Mouse (Mus musculus): ENCODE data around the gene Megf11. TPM values are rescaled to one million over a fixed set of nuclear protein-coding genes. Genes with fewer than 3 reads are reported as not detected.

Megf11 gene
- polyA plus RNA-seq, 1 experiment from 2014 or later: 0.70 TPM

- WGBS (ENCODE audit: insufficient replicate concordance): 66% methylated on average over 8 of the region's 8 CpGs
Measured at GRCm38 (mm10) chr9:64504921-64505320, 119.5 kb downstream of the Megf11 start.

DNA sequence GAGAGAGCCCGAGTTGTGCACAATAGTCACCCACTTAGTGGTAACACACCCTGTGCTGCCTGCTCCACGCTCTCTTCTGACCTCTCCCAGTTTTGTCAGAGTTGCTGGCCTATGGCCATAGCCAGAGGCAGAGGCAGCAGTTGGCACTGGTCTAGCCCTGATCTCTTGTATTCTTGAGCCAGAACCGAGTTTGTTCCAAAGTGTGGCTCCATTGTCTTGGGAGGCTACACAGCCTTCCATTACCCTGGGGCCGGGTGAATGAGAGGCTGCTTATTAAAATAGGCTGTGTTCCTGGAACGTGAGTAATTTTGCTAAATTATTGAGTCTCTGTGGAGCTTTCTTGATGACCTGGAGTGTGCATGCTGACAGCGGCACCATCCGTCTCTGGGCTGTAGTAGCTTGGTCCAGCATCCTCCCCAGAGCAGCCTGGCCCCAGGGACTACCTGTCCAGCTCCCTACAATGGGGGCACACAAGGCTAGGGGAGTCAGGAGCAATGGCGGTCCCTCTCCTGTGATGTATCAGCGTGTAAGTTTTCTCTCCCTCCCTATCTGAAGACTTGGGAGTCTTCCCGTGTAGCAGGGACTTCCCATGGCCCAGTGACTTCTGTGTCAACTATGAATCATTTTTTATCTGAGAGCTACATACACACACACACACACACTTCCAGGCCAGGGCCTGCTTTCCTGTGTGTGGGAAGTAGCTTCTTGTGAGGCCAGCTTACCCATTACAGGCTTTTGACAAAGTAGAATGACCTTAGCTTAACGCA, 121.2 kb downstream of the Megf11 start:
- no peaks in the 10 kb centered on the region for H3K4me1 ChIP-seq (ENCODE audit: control insufficient read depth, insufficient read depth, low read length)
- no peak overlapping the region for H3K27ac ChIP-seq (ENCODE audit: low read depth, low read length)
- H3K9me3 ChIP-seq (replicated peaks; ENCODE audit: control insufficient read depth, low read length): no peaks in the 10 kb centered on the region
- H3K27me3 ChIP-seq (ENCODE audit: control insufficient read depth, insufficient read depth, low read length): 0 out of 2 replicates have a peak, but pooled peaks cover 2% of the 10 kb centered on the region
- H3K9ac ChIP-seq (ENCODE audit: low read depth, low read length): no peak overlapping the region
- no peaks in the 10 kb centered on the region for H3K36me3 ChIP-seq (ENCODE audit: control insufficient read depth, insufficient read depth, low read length)
- H3K4me3 ChIP-seq (ENCODE audit: low read depth, low read length): no peak overlapping the region
- WGBS (ENCODE audit: insufficient replicate concordance): 71% methylated on average over 11 of the region's 11 CpGs
- H3K4me2 ChIP-seq: no peak overlapping the region
- ATAC-seq (replicated peaks; ENCODE audit: insufficient number of reproducible peaks, low FRiP score, low TSS enrichment): no peak

More at GRCm38 (mm10) chr9:64504921-64505320, 119.5 kb downstream of the Megf11 start:
- H3K4me1 ChIP-seq (ENCODE audit: control insufficient read depth, insufficient read depth, low read length): no peaks in the 10 kb centered on the region
- H3K4me3 ChIP-seq (ENCODE audit: low read depth, low read length): no peak overlapping the region
- H3K27me3 ChIP-seq (ENCODE audit: control insufficient read depth, insufficient read depth, low read length): 0 out of 2 replicates have a peak, but pooled peaks cover 2% of the 10 kb centered on the region
- H3K4me2 ChIP-seq: no peak overlapping the region
- no peak for ATAC-seq (replicated peaks; ENCODE audit: insufficient number of reproducible peaks, low FRiP score, low TSS enrichment)
- H3K27ac ChIP-seq (ENCODE audit: low read depth, low read length): no peak overlapping the region
- H3K9ac ChIP-seq (ENCODE audit: low read depth, low read length): no peak overlapping the region
- no peaks in the 10 kb centered on the region for H3K9me3 ChIP-seq (replicated peaks; ENCODE audit: control insufficient read depth, low read length)
- no peaks in the 10 kb centered on the region for H3K36me3 ChIP-seq (ENCODE audit: control insufficient read depth, insufficient read depth, low read length)

DNA sequence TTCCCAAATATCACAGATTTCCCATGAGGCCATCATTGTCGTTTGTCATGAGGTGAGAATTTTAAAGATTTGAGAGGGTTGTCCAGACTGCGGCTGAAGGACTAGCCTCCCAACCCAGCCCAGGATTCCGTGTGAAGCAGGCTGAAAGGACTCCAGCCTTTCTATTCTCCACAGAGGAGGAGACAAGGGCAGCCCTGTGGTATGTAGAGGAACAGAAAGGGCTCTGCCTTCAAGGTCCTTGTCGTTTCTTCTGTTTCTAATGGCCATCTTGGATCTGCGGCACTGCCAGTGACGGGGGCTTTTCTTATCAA, 121.7 kb downstream of the Megf11 start:
- no peak overlapping the region for H3K4me2 ChIP-seq
- H3K4me3 ChIP-seq (ENCODE audit: low read depth, low read length): no peak overlapping the region
- no peaks in the 10 kb centered on the region for H3K4me1 ChIP-seq (ENCODE audit: control insufficient read depth, insufficient read depth, low read length)
- H3K9me3 ChIP-seq (replicated peaks; ENCODE audit: control insufficient read depth, low read length): no peaks in the 10 kb centered on the region
- H3K27me3 ChIP-seq (ENCODE audit: control insufficient read depth, insufficient read depth, low read length): peaks cover 5% of the 10 kb centered on the region; the same call in 1 of the 2 replicates
- H3K9ac ChIP-seq (ENCODE audit: low read depth, low read length): no peak overlapping the region
- 46% methylated on average over 6 of the region's 6 CpGs for WGBS (ENCODE audit: insufficient replicate concordance)
- no peaks in the 10 kb centered on the region for H3K36me3 ChIP-seq (ENCODE audit: control insufficient read depth, insufficient read depth, low read length)
- no peak for ATAC-seq (replicated peaks; ENCODE audit: insufficient number of reproducible peaks, low FRiP score, low TSS enrichment)
- H3K27ac ChIP-seq (ENCODE audit: low read depth, low read length): no peak overlapping the region

- Histone ChIP-seq H3K4me2 (no peak overlapping the region), H3K36me3 (ENCODE audit: control insufficient read depth, insufficient read depth, low read length) (no peaks in the 10 kb centered on the region), H3K9ac (ENCODE audit: low read depth, low read length) (no peak overlapping the region), H3K27me3 (ENCODE audit: control insufficient read depth, insufficient read depth, low read length) (peaks cover 3% of the 10 kb centered on the region; the same call in 1 of the 2 replicates), H3K4me1 (ENCODE audit: control insufficient read depth, insufficient read depth, low read length) (no peaks in the 10 kb centered on the region), H3K9me3 (replicated peaks; ENCODE audit: control insufficient read depth, low read length) (no peaks in the 10 kb centered on the region), H3K4me3 (ENCODE audit: low read depth, low read length) (no peak overlapping the region), H3K27ac (ENCODE audit: low read depth, low read length) (no peak overlapping the region)
- WGBS (ENCODE audit: insufficient replicate concordance): 56% methylated on average over 7 of the region's 7 CpGs
- no peak for ATAC-seq (replicated peaks; ENCODE audit: insufficient number of reproducible peaks, low FRiP score, low TSS enrichment)
Measured at GRCm38 (mm10) chr9:64507995-64508394, 122.6 kb downstream of the Megf11 start.

- H3K4me1 ChIP-seq (ENCODE audit: control insufficient read depth, insufficient read depth, low read length): no peaks in the 10 kb centered on the region
- no peaks in the 10 kb centered on the region for H3K9me3 ChIP-seq (replicated peaks; ENCODE audit: control insufficient read depth, low read length)
- H3K4me3 ChIP-seq (ENCODE audit: low read depth, low read length): no peak overlapping the region
- no peak overlapping the region for H3K27ac ChIP-seq (ENCODE audit: low read depth, low read length)
- H3K36me3 ChIP-seq (ENCODE audit: control insufficient read depth, insufficient read depth, low read length): no peaks in the 10 kb centered on the region
- no peak overlapping the region for H3K9ac ChIP-seq (ENCODE audit: low read depth, low read length)
- no peak for ATAC-seq (replicated peaks; ENCODE audit: insufficient number of reproducible peaks, low FRiP score, low TSS enrichment)
- peaks cover 3% of the 10 kb centered on the region; the same call in 1 of the 2 replicates for H3K27me3 ChIP-seq (ENCODE audit: control insufficient read depth, insufficient read depth, low read length)
- WGBS (ENCODE audit: insufficient replicate concordance): 55% methylated on average over 6 of the region's 6 CpGs
- H3K4me2 ChIP-seq: no peak overlapping the region
Measured at GRCm38 (mm10) chr9:64514826-64515225, 129.4 kb downstream of the Megf11 start.

GRCm38 (mm10) chr9:64519921-64520746, 134.7 kb downstream of the Megf11 start:
- H3K4me2 ChIP-seq: no peak overlapping the region
- no peak overlapping the region for H3K4me3 ChIP-seq (ENCODE audit: low read depth, low read length)
- no peak overlapping the region for H3K9ac ChIP-seq (ENCODE audit: low read depth, low read length)
- H3K27ac ChIP-seq (ENCODE audit: low read depth, low read length): no peak overlapping the region
- no peak for ATAC-seq (replicated peaks; ENCODE audit: insufficient number of reproducible peaks, low FRiP score, low TSS enrichment)
- H3K27me3 ChIP-seq (ENCODE audit: control insufficient read depth, insufficient read depth, low read length): 0 out of 2 replicates have a peak, but pooled peaks cover 2% of the 10 kb centered on the region
- WGBS (ENCODE audit: insufficient replicate concordance): 59% methylated on average over 12 of the region's 12 CpGs
- H3K36me3 ChIP-seq (ENCODE audit: control insufficient read depth, insufficient read depth, low read length): no peaks in the 10 kb centered on the region
- no peaks in the 10 kb centered on the region for H3K4me1 ChIP-seq (ENCODE audit: control insufficient read depth, insufficient read depth, low read length)
- H3K9me3 ChIP-seq (replicated peaks; ENCODE audit: control insufficient read depth, low read length): no peaks in the 10 kb centered on the region

- H3K9ac ChIP-seq (ENCODE audit: low read depth, low read length): no peak overlapping the region
- ATAC-seq (replicated peaks; ENCODE audit: insufficient number of reproducible peaks, low FRiP score, low TSS enrichment): no peak
- H3K27me3 ChIP-seq (ENCODE audit: control insufficient read depth, insufficient read depth, low read length): 0 out of 2 replicates have a peak, but pooled peaks cover 2% of the 10 kb centered on the region
- no peaks in the 10 kb centered on the region for H3K4me1 ChIP-seq (ENCODE audit: control insufficient read depth, insufficient read depth, low read length)
- H3K4me2 ChIP-seq: no peak overlapping the region
- WGBS (ENCODE audit: insufficient replicate concordance): 62% methylated on average over 4 of the region's 4 CpGs
- no peak overlapping the region for H3K4me3 ChIP-seq (ENCODE audit: low read depth, low read length)
- H3K36me3 ChIP-seq (ENCODE audit: control insufficient read depth, insufficient read depth, low read length): no peaks in the 10 kb centered on the region
- H3K9me3 ChIP-seq (replicated peaks; ENCODE audit: control insufficient read depth, low read length): no peaks in the 10 kb centered on the region
- no peak overlapping the region for H3K27ac ChIP-seq (ENCODE audit: low read depth, low read length)
Measured at GRCm38 (mm10) chr9:64520747-64521283, 135.4 kb downstream of the Megf11 start.

- no peaks in the 10 kb centered on the region for H3K9me3 ChIP-seq (replicated peaks; ENCODE audit: control insufficient read depth, low read length)
- H3K4me2 ChIP-seq: no peak overlapping the region
- WGBS (ENCODE audit: insufficient replicate concordance): 60% methylated on average over 21 of the region's 21 CpGs
- H3K9ac ChIP-seq (ENCODE audit: low read depth, low read length): no peak overlapping the region
- H3K27ac ChIP-seq (ENCODE audit: low read depth, low read length): no peak overlapping the region
- H3K27me3 ChIP-seq (ENCODE audit: control insufficient read depth, insufficient read depth, low read length): 0 out of 2 replicates have a peak, but pooled peaks cover 2% of the 10 kb centered on the region
- ATAC-seq (replicated peaks; ENCODE audit: insufficient number of reproducible peaks, low FRiP score, low TSS enrichment): no peak
- no peak overlapping the region for H3K4me3 ChIP-seq (ENCODE audit: low read depth, low read length)
- H3K36me3 ChIP-seq (ENCODE audit: control insufficient read depth, insufficient read depth, low read length): no peaks in the 10 kb centered on the region
- H3K4me1 ChIP-seq (ENCODE audit: control insufficient read depth, insufficient read depth, low read length): no peaks in the 10 kb centered on the region
Measured at GRCm38 (mm10) chr9:64523264-64524045, 138.0 kb downstream of the Megf11 start.

Data from heart, embryonic 11.5 days (tissue).